Mouse (Mus musculus): ENCODE results near the gene Ric3. TPM values are rescaled to one million over a fixed set of nuclear protein-coding genes. Genes with fewer than 3 reads are reported as not detected.

Gene Ric3
- 2.7 TPM for polyA plus RNA-seq (2014; fragmentation: Illumina TruSeq; extraction: RNeasy Lipid Tissue Mini Kit (QIAGEN cat#74804); ENCODE audit: low replicate concordance)

DNA sequence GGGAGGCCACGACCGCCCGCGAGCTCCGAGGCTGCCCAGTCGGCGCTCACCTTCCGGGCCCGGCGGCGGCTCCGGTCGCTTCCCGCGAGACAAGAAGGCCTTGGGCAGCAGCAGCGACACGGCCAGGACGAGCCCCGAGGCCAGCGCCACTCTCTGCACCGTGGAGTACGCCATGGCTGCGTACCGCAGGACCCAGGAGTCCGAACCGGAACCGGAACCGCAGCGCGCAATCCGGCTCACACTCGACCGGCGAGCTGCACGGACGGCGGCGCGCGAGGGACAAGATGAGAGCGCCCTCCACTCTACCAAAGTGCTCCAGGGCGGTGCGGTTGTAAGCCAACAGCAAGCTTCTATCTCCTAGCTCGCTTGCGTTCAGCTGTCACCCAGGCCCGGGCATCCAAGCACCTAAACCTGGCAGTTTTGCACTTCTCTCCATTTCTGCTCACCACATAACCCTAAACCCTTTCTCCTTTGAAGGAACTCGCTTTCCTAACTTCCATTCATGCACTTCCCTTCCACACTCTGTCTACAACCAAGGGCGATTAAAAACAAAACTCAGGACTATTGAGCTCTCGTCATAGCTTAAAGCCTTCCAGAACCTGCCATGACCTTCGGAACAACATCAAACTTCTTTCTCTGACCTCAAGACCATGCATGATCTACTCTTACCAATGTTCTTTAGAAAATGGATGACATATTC is at the start of gene Ric3:
TSS of gene Ric3 (minus strand) at position 219 of the 700 bp plus-strand sequence.

Other genes with a start within 250 kb of the Ric3 start
- gene Olfr516, start 232.8 kb downstream of the Ric3 start, polyA plus RNA-seq (2014; fragmentation: Illumina TruSeq; extraction: RNeasy Lipid Tissue Mini Kit (QIAGEN cat#74804); ENCODE audit: low replicate concordance) = not detected
- gene Olfr517, start 211.0 kb downstream of the Ric3 start, polyA plus RNA-seq (2014; fragmentation: Illumina TruSeq; extraction: RNeasy Lipid Tissue Mini Kit (QIAGEN cat#74804); ENCODE audit: low replicate concordance) = not detected
- gene Olfr518, start 198.3 kb downstream of the Ric3 start, polyA plus RNA-seq (2014; fragmentation: Illumina TruSeq; extraction: RNeasy Lipid Tissue Mini Kit (QIAGEN cat#74804); ENCODE audit: low replicate concordance) = not detected
- not detected for gene Olfr519, start 188.9 kb downstream of the Ric3 start, polyA plus RNA-seq (2014; fragmentation: Illumina TruSeq; extraction: RNeasy Lipid Tissue Mini Kit (QIAGEN cat#74804); ENCODE audit: low replicate concordance)
- 0.19 TPM for gene Nlrp10, start 153.2 kb downstream of the Ric3 start, polyA plus RNA-seq (2014; fragmentation: Illumina TruSeq; extraction: RNeasy Lipid Tissue Mini Kit (QIAGEN cat#74804); ENCODE audit: low replicate concordance)
- gene Eif3f, start 148.9 kb downstream of the Ric3 start, polyA plus RNA-seq (2014; fragmentation: Illumina TruSeq; extraction: RNeasy Lipid Tissue Mini Kit (QIAGEN cat#74804); ENCODE audit: low replicate concordance) = 19.4 TPM
- 0.45 TPM for gene Tub, start 133.0 kb downstream of the Ric3 start, polyA plus RNA-seq (2014; fragmentation: Illumina TruSeq; extraction: RNeasy Lipid Tissue Mini Kit (QIAGEN cat#74804); ENCODE audit: low replicate concordance)
- not detected for gene Lmo1, start 91.9 kb upstream of the Ric3 start, polyA plus RNA-seq (2014; fragmentation: Illumina TruSeq; extraction: RNeasy Lipid Tissue Mini Kit (QIAGEN cat#74804); ENCODE audit: low replicate concordance)

All from small intestine, adult 10 weeks (tissue).